Mouse (Mus musculus) WW6 (cell line): ENCODE data around the gene Tpgs1.
"Not testable (repeated sequence)": the region's sequence is repeated elsewhere in the genome, so short reads cannot be mapped to it uniquely, and the experiment has no call there.

Experiments
- DNase-seq: peaks from one replicate; pipeline ENCODE4 v3.0.0-alpha.2; 2013; ENCODE audit warnings: low read depth, low spot score

The Tpgs1 gene

GRCm38 (mm10) chr10:79691986-79692548 is 22.9 kb downstream of the Tpgs1 start:
- DNase-seq = no peak

DNA sequence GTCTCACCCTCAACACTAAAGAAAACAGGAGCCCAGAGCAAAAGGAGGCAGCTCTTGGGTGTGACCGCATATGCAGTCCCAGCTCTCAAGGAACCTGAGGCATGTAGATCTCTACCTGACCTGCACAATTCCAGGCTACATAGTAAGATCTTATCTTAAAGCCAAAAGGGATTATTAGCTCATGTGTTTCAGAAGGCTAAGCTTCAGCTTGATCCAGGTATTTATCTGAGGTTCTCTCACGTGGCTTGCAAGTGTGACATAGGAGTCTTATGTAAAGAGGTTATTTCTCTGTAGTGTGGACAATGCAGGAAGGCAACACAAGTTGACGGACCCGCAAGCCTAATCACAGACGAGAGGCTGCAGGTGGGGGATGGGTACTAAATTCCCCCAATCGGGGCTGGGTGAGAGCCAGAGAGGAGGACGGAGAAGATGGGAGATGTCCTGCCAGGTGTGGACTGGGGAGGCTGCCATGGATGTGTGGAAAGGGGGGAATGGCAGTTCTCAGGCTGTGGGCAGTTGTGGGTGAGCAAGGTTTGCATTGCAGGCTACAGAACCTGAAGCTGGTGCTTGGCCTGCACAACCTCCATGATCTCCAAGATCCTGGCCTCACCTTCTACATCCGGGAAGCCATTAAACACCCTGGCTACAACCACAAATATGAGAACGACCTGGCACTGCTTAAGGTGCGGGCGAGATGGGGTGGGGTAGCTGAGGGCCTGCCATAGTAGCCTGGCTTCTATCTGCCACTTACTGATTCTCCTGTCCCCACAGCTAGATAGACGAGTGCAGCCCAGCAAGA is 24.6 kb downstream of the Tpgs1 start:
- no peak for DNase-seq

DNA sequence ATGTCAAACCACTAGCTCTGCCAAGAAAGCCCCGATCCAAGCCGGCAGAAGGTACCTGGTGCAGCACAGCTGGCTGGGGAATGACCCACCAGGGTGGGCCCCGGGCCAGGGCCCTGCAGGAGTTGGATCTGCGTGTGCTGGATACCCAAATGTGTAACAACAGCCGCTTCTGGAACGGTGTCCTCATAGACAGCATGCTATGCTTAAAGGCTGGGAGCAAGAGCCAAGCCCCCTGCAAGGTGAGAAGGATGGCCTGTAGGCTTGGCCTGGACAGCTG is 25.1 kb downstream of the Tpgs1 start:
- DNase-seq = no peak

- peak; percentile 48 for DNase-seq
Measured at GRCm38 (mm10) chr10:79695231-79696128, 26.3 kb downstream of the Tpgs1 start.

- no peak for DNase-seq
Measured at GRCm38 (mm10) chr10:79696129-79696651, 27.0 kb downstream of the Tpgs1 start.

- no peak for DNase-seq
Measured at GRCm38 (mm10) chr10:79697916-79698315, 28.7 kb downstream of the Tpgs1 start.

DNA sequence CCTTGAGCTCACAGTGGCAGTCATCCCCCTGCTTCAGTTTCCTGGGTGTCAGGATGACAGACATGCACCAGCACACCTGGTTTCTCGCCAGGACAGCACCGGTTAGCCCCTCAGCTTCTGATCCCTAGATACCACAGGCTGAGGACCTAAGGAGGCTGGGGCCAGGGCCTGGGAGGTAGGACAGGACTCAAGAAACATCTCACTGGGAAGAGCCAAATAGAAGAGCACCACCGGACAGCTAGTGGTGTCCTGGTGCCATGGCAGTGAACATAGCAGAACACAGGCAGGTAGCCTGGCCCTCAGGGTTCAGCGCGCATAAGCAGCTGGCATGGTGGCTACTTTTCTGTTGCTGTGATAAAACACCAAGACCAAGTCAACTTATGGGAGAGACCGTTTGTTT is 29.3 kb downstream of the Tpgs1 start:
- no peak for DNase-seq

DNA sequence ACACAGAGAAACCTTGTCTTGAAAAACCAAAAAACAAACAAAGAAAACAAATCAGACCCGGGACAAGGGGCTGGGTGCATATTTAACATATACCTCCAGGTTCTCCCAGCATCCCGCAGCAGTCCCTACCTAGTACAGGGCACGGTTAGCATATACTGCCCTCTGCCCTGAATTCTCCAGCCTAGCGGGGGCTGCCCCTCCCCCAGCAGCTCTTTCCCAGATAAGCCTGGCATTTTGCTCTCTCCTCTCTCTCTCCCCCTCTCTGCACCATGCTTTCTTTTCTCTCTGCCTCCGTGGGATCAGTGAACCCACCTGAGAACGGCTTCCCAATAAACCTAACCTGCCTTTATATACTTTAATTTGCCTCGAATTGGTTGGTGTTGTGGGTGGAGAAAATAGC is 31.5 kb downstream of the Tpgs1 start:
- DNase-seq = no peak

- DNase-seq = no peak
Measured at GRCm38 (mm10) chr10:79701443-79702129, 32.4 kb downstream of the Tpgs1 start.

DNA sequence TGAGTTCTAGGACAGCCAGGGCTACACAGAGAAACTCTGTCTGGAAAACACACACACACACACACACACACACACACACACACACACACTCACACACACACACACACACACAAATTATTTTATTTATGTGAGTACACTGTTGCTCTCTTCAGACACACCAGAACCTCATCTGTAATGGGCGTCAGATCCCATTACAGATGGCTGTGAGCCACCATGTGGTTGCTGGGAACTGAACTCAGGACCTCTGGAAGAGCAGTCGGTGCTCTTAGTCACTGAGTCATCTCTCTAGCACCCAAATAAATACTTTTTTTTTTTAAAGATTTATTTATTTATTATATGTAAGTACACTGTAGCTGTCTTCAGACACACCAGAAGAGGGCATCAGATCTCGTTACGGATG is 33.8 kb downstream of the Tpgs1 start:
- DNase-seq = not testable (repeated sequence)

- no peak for DNase-seq
Measured at GRCm38 (mm10) chr10:79703541-79703940, 34.4 kb downstream of the Tpgs1 start.

DNA sequence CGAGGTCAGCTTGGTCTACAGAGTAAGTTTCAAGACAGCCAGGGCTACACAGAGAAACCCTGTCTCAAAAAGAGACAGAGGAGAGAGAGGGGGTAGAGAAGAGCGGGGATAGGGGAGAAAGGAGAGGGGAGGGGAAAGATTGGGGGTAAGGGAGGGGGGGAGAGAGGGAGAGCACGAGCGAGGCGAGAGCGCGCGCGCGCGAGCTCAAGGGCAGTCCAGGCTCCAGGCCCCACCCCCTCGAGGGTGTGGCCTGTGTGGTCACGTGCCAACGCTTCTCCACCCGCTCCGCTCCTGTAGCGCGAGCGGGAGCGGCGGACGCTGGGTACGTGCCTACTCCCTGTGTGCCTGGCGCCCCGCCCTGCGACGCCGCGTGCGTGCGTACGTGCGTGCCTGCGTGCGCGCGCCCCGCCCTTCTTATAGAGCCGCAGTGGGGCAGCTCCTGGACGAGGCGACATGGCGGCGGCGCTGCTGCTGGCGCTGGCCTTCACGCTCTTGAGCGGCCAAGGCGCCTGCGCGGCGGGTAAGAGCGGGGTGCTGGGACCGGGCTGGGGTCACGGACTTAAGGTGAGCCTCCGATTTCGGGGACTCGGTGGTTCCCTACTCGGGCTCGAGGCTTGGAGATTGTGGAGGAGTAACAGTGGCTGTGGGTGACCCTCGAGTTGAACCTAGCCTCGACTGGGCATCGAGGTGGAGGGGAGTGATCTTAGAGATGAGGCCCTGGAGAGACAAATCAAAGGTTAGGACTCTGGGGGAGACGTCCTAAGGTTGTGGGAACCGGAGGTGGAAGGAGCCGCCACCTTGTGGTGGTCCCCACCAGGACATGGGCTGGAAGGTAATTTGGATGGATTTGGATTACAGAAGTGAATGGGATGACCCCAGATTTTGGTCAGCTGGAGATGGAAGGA is 35.1 kb downstream of the Tpgs1 start, which contains the start of gene Bsg:
Bsg (plus strand) TSS at position 427 of the 905 bp plus-strand sequence.
- peak; percentile 99 for DNase-seq

- DNase-seq = no peak
Measured at GRCm38 (mm10) chr10:79704970-79705360, 35.8 kb downstream of the Tpgs1 start.

DNA sequence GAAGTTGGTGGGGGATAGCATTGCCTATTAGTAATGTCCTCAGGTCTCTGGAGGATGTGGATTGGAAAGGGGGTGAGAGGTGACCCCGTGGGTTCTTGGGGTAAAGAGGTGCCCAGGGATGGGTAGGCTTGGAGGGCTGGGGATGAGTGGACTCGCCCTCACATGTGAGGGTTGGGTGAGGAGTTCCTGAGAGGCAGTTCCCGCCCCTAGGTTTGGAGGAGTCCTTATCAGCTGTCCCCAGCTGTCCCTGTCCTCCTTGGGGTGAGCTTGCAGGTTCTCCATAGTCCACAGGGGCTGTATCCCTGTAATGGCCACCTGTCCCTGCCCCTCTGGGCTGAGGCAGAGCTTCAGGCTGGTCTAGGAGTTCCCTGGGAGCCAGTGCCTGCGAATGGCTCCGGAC is 36.8 kb downstream of the Tpgs1 start:
- DNase-seq = no peak

DNA sequence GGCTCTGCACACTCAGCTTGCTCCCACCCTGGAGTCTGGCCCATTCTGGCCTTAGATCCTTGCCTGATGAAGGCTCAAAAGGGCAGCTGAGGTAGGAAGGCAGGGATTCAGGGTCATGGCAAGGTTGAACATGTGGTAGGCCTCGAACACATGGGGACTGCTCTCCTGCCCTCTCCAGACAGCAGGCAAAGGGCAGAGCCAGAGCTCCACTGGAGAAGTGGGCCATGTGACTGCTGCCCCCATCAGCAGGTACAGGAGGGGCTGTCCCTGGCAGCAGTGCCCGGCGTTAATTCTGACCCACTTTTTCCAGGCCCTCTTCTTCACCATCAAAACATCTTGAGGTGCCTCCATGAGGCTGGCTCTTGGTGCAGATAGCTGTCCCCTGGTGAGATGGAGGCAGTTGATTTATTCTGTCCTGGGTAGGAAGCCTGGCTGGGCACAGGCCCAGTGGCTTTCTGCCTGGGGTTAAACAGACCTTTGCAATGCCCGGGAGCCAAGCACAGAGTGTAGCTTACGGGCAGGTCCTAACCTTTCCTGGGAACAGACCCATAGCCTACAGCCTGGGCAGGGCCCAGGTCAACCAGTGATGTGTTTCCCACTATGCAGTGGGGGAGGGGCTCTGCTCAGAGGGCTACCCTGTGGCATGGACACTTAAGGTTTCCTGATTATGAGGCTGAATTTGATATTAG is 37.4 kb downstream of the Tpgs1 start:
- no peak for DNase-seq

DNA sequence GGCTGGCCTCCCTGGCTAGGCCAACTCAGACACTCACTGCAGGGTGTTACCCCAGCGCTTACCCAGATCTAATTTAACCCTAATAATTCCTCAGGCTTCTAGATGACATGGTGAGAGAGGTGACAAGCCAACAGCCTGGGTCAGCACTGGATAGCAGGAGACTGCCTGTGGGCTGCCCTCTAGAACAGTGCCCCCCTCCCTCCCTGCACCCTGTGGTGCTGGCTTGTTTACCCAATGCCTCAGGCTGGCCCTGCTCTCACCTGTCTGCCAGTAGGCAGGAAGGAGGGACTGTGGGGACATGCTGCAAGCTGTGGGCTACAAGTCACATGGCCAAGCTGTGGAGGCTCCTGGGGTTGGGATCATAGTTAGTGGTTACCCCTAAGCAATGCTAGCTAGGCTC is 38.0 kb downstream of the Tpgs1 start:
- no peak for DNase-seq

- no peak for DNase-seq
Measured at GRCm38 (mm10) chr10:79707759-79708158, 38.6 kb downstream of the Tpgs1 start.

- DNase-seq = no peak
Measured at GRCm38 (mm10) chr10:79708668-79709067, 39.5 kb downstream of the Tpgs1 start.

DNA sequence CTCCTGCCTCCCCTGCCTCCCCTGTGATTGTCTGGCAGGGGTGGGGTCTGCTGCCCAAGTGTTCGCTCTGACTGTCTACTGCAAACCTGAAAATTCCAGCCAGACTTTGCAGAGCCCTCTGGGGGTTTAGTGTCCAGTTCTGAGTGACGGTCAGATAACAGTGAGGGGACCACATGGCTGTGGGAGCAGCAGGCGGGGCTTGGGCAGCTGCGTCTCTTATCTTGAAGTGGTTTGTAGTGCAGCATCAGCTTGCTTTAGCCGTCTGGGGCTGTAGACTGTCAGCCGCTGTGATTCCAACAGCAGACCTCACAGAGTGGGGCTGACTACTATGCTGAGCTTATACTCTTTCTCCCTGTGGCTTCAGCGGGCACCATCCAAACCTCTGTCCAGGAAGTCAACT is 40.1 kb downstream of the Tpgs1 start:
- DNase-seq = no peak

GRCm38 (mm10) chr10:79712029-79712428 is 42.9 kb downstream of the Tpgs1 start:
- no peak for DNase-seq
